Mouse (Mus musculus): ENCODE measurements at regions not wholly inside any gene's neighbourhood (a gene's known extent, or its start where the extent isn't known, plus 50 kb on each side); places are given as distances from the start of the nearest gene placed in this dataset.
A peak's percentile ranks its signal among the peaks of the same experiment; 100 is the strongest.

DNA sequence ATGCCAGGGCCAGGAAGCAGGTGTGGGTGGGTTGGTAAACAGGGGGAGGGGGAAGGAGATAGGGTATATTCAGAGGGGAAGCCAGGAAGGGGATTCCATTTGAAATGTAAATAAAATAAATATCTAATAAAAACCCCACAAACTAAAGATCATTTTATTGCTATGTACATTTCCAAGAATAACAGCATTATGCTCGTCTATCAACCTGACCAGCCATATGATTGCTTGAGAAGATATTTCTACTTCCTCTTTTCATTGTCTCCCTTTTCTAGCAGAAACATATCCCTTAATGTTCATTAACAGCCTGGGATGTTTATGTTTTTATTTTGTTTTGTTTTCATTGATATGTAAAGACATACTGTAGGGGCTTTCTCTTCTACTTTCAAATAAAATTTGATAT lies 202.6 kb downstream of the Slitrk5 start:
- no peaks in the 10 kb centered on the region for H3K4me1 ChIP-seq (ENCODE audit: control insufficient read depth, insufficient read depth, low read length)
- TF ChIP-seq POLR2A (IDR thresholded peaks at IDR 0.05; ENCODE audit: borderline replicate concordance, insufficient read depth, low read length) (no peak), CTCF (IDR thresholded peaks at IDR 0.05; ENCODE audit: borderline replicate concordance, insufficient read depth, low read depth, low read length) (no peak)
- no peaks in the 10 kb centered on the region for H3K27me3 ChIP-seq (ENCODE audit: control insufficient read depth, insufficient read depth, low read length)
- no peak overlapping the region for H3K27ac ChIP-seq (ENCODE audit: insufficient read depth, low read length)
- no peak for DNase-seq
- H3K4me3 ChIP-seq (replicated peaks; ENCODE audit: insufficient read depth, low read depth, low read length), result no peak overlapping the region
- WGBS, result 82% methylated on average over 1 of the region's 1 CpGs

DNA sequence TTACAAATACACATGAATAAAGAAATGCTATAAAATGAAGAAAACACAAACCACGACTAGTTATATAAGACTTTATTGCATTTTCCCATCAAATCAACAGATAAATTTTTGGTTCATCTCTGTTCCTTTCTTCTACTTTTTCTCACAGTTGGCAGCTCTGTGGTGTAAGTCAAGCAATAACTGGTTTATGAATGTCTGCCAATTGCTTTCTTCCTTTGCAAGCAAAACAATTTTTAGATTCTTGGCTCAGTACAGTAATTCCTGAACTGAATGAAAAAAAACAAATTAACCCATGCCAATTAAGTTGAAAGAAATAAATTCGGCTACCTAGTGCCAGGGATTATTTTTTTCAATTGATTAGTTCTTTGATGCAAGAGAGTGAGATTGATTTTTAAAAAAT lies 203.1 kb downstream of the Slitrk5 start:
- peak in 1 of 2 experiments; percentile 10 for DNase-seq
- H3K27me3 ChIP-seq (ENCODE audit: control insufficient read depth, insufficient read depth, low read length), result no peaks in the 10 kb centered on the region
- no peak overlapping the region for H3K27ac ChIP-seq (ENCODE audit: insufficient read depth, low read length)
- no peak overlapping the region for H3K4me3 ChIP-seq (replicated peaks; ENCODE audit: insufficient read depth, low read depth, low read length)
- 36% methylated on average over 2 of the region's 2 CpGs for WGBS
- no peak for TF ChIP-seq POLR2A (IDR thresholded peaks at IDR 0.05; ENCODE audit: borderline replicate concordance, insufficient read depth, low read length)
- no peaks in the 10 kb centered on the region for H3K4me1 ChIP-seq (ENCODE audit: control insufficient read depth, insufficient read depth, low read length)

DNA sequence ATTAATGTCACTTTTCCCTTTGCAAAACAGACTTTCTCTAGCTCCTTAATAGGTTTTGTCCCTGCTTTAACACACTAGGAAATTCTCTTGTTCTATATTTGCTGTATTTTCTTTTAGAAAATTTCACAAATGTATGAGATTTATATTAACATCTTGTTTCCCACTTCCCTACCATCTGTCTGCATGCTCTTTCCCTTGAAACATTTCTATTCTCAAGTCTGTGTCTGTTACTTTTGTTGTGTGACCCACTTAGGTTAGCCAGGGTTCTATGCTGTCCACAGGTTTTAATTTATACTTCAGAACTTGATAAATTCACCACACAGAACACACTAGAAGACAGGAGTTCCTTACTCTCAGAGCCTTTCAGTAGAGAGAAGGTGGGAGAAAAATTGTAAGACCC lies 209.1 kb downstream of the Slitrk5 start:
- no peak for DNase-seq
- Histone ChIP-seq H3K27ac (ENCODE audit: insufficient read depth, low read length) (no peak overlapping the region), H3K4me3 (replicated peaks; ENCODE audit: insufficient read depth, low read depth, low read length) (no peak overlapping the region), H3K4me1 (ENCODE audit: control insufficient read depth, insufficient read depth, low read length) (no peaks in the 10 kb centered on the region), H3K27me3 (ENCODE audit: control insufficient read depth, insufficient read depth, low read length) (no peaks in the 10 kb centered on the region)
- TF ChIP-seq POLR2A (IDR thresholded peaks at IDR 0.05; ENCODE audit: borderline replicate concordance, insufficient read depth, low read length) (no peak), CTCF (IDR thresholded peaks at IDR 0.05; ENCODE audit: borderline replicate concordance, insufficient read depth, low read depth, low read length) (no peak)

DNA sequence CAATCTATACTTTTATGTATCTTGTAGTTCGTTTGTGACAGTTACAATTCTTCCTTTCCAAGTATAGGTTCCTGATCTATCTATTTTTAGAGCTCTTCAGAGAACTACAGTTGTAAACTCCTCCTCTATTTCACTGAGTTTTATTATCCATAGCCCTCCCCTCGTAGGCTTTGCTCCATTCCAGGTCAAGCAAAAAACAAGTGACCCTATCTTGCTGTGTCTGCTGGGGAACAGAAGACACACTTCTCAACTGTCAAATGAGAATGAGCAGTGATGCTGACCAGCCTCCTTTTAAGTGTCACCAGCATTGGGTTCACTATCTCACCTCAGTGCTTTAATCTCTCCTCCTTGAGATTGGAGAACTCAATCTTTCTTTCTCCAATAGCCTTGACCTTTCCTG lies 212.8 kb downstream of the Slitrk5 start:
- TF ChIP-seq POLR2A (IDR thresholded peaks at IDR 0.05; ENCODE audit: borderline replicate concordance, insufficient read depth, low read length) (no peak), CTCF (IDR thresholded peaks at IDR 0.05; ENCODE audit: borderline replicate concordance, insufficient read depth, low read depth, low read length) (no peak)
- no peak overlapping the region for H3K4me3 ChIP-seq (replicated peaks; ENCODE audit: insufficient read depth, low read depth, low read length)
- no peak overlapping the region for H3K27ac ChIP-seq (ENCODE audit: insufficient read depth, low read length)
- DNase-seq, result no peak
- no peaks in the 10 kb centered on the region for H3K4me1 ChIP-seq (ENCODE audit: control insufficient read depth, insufficient read depth, low read length)
- no peaks in the 10 kb centered on the region for H3K27me3 ChIP-seq (ENCODE audit: control insufficient read depth, insufficient read depth, low read length)
- 54% methylated on average over 2 of the region's 2 CpGs for WGBS

DNA sequence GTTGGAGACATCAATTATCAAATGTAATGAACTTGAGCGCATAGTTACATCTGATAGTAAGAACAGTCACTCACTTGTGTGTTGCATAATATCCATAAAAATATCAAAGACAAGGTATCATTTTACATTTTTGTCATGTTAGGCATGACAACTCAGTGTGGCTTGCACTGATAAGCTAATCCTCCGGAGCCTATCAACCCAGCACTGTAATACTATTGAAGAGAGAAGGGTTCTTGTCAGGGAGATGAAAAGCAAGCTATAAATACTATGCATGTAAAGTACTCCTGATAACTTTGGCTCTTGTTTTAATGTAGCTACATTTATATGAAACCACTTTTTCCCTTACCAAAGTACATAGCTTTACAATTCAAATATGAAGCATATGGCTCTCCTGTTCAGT lies 213.9 kb downstream of the Slitrk5 start:
- TF ChIP-seq POLR2A (IDR thresholded peaks at IDR 0.05; ENCODE audit: borderline replicate concordance, insufficient read depth, low read length), result no peak
- TF ChIP-seq CTCF (IDR thresholded peaks at IDR 0.05; ENCODE audit: borderline replicate concordance, insufficient read depth, low read depth, low read length), result no peak
- 91% methylated on average over 2 of the region's 2 CpGs for WGBS
- H3K4me3 ChIP-seq (replicated peaks; ENCODE audit: insufficient read depth, low read depth, low read length), result no peak overlapping the region
- H3K27me3 ChIP-seq (ENCODE audit: control insufficient read depth, insufficient read depth, low read length), result no peaks in the 10 kb centered on the region
- no peaks in the 10 kb centered on the region for H3K4me1 ChIP-seq (ENCODE audit: control insufficient read depth, insufficient read depth, low read length)
- no peak overlapping the region for H3K27ac ChIP-seq (ENCODE audit: insufficient read depth, low read length)
- no peak for DNase-seq
